Mouse (Mus musculus): ENCODE data around the gene Padi3. TPM values are rescaled to one million over a fixed set of nuclear protein-coding genes. Genes with fewer than 3 reads are reported as not detected.

The Padi3 gene
- total and polyA plus RNA-seq, 3 experiments = 73.1 to 106 TPM; not detected in 1

GRCm38 (mm10) chr4:140776623-140777022, 33.8 kb downstream of the Padi3 start:
- no peak overlapping the region for H3K4me3 ChIP-seq (ENCODE audit: control insufficient read depth in 1 of 2, insufficient read depth in 1 of 2, low read depth in 2 of 2, low read length in 2 of 2)
- no peaks in the 10 kb centered on the region for H3K36me3 ChIP-seq (ENCODE audit: control insufficient read depth in 1 of 2, insufficient read depth in 2 of 2, low read length in 2 of 2)
- H3K27ac ChIP-seq (ENCODE audit: control insufficient read depth, low read depth, low read length) = no peak overlapping the region
- TF ChIP-seq MAZ (IDR thresholded peaks at IDR 0.05; ENCODE audit: low read depth, low read length) (no peak), USF1 (IDR thresholded peaks at IDR 0.05; ENCODE audit: low read depth, low read length) (no peak), MEF2A (IDR thresholded peaks at IDR 0.05; ENCODE audit: extremely low read depth, insufficient replicate concordance, low read depth, low read length, poor library complexity, severe bottlenecking) (no peak), GABPA (IDR thresholded peaks at IDR 0.05; ENCODE audit: low read depth, low read length) (no peak)
- no peaks in the 10 kb centered on the region for H3K79me2 ChIP-seq (ENCODE audit: control insufficient read depth, insufficient read depth, low read length, poor library complexity)
- H3K9me3 ChIP-seq (replicated peaks; ENCODE audit: insufficient read depth, low read length) = no peaks in the 10 kb centered on the region
- no peaks in the 10 kb centered on the region for H3K4me1 ChIP-seq (ENCODE audit: control insufficient read depth in 1 of 2, insufficient read depth in 2 of 2, low read length in 2 of 2)
- no peak for DNase-seq (ENCODE audit: low read depth, low spot score)
- H3K9ac ChIP-seq (ENCODE audit: control insufficient read depth, low read depth, low read length, poor library complexity, severe bottlenecking) = no peak overlapping the region
- no peaks in the 10 kb centered on the region for H3K27me3 ChIP-seq (ENCODE audit: control insufficient read depth in 1 of 2, insufficient read depth in 2 of 2, low read length in 2 of 2)

- Histone ChIP-seq H3K9ac (ENCODE audit: control insufficient read depth, low read depth, low read length, poor library complexity, severe bottlenecking) (no peak overlapping the region), H3K9me3 (replicated peaks; ENCODE audit: insufficient read depth, low read length) (no peaks in the 10 kb centered on the region), H3K27me3 (ENCODE audit: control insufficient read depth in 1 of 2, insufficient read depth in 2 of 2, low read length in 2 of 2) (no peaks in the 10 kb centered on the region), H3K27ac (ENCODE audit: control insufficient read depth, low read depth, low read length) (no peak overlapping the region), H3K4me3 (ENCODE audit: control insufficient read depth in 1 of 2, insufficient read depth in 1 of 2, low read depth in 2 of 2, low read length in 2 of 2) (no peak overlapping the region), H3K4me1 (ENCODE audit: control insufficient read depth in 1 of 2, insufficient read depth in 2 of 2, low read length in 2 of 2) (peaks cover 0 to 4% of the 10 kb centered on the region in 2 experiments; a peak in 1 of 4 replicates), H3K36me3 (ENCODE audit: control insufficient read depth in 1 of 2, insufficient read depth in 2 of 2, low read length in 2 of 2) (no peaks in the 10 kb centered on the region), H3K79me2 (ENCODE audit: control insufficient read depth, insufficient read depth, low read length, poor library complexity) (no peaks in the 10 kb centered on the region)
- TF ChIP-seq CTCF (IDR thresholded peaks at IDR 0.05 in 2 of 3, conservative IDR thresholded peaks at IDR 0.05 in 1 of 3; ENCODE audit: control insufficient read depth in 1 of 3, insufficient read depth in 1 of 3, low read depth in 2 of 3, low read length in 3 of 3, poor library complexity in 1 of 3, severe bottlenecking in 1 of 3) (no peak), CHD1 (IDR thresholded peaks at IDR 0.05; ENCODE audit: low read depth, low read length) (no peak), CHD2 (IDR thresholded peaks at IDR 0.05; ENCODE audit: low read length) (no peak), ETS1 (IDR thresholded peaks at IDR 0.05; ENCODE audit: low read depth, low read length) (no peak), NELFE (IDR thresholded peaks at IDR 0.05; ENCODE audit: low read depth, low read length) (no peak)
- no peak for DNase-seq (ENCODE audit: low read depth, low spot score)
Observed at GRCm38 (mm10) chr4:140775876-140776275, 34.6 kb downstream of the Padi3 start.

- H3K27ac ChIP-seq (ENCODE audit: control insufficient read depth, low read depth, low read length) = no peak overlapping the region
- H3K79me2 ChIP-seq (ENCODE audit: control insufficient read depth, insufficient read depth, low read length, poor library complexity) = no peaks in the 10 kb centered on the region
- DNase-seq (ENCODE audit: low read depth, low spot score) = no peak
- no peak overlapping the region for H3K9ac ChIP-seq (ENCODE audit: control insufficient read depth, low read depth, low read length, poor library complexity, severe bottlenecking)
- H3K27me3 ChIP-seq (ENCODE audit: control insufficient read depth in 1 of 2, insufficient read depth in 2 of 2, low read length in 2 of 2) = no peaks in the 10 kb centered on the region
- no peak overlapping the region for H3K4me3 ChIP-seq (ENCODE audit: control insufficient read depth in 1 of 2, insufficient read depth in 1 of 2, low read depth in 2 of 2, low read length in 2 of 2)
- H3K9me3 ChIP-seq (replicated peaks; ENCODE audit: insufficient read depth, low read length) = no peaks in the 10 kb centered on the region
- H3K4me1 ChIP-seq (ENCODE audit: control insufficient read depth in 1 of 2, insufficient read depth in 2 of 2, low read length in 2 of 2) = peaks cover 0 to 4% of the 10 kb centered on the region in 2 experiments; a peak in 1 of 4 replicates
- no peaks in the 10 kb centered on the region for H3K36me3 ChIP-seq (ENCODE audit: control insufficient read depth in 1 of 2, insufficient read depth in 2 of 2, low read length in 2 of 2)
- TF ChIP-seq MAX (IDR thresholded peaks at IDR 0.05; ENCODE audit: low read length) (no peak), MYB (IDR thresholded peaks at IDR 0.05; ENCODE audit: low read depth, low read length) (no peak), POLR2A (IDR thresholded peaks at IDR 0.05; ENCODE audit: control insufficient read depth in 1 of 2, insufficient read depth in 1 of 2, low read depth in 1 of 2, low read length in 2 of 2, poor library complexity in 1 of 2) (no peak), TAL1 (IDR thresholded peaks at IDR 0.05; ENCODE audit: low read length) (no peak), ELF1 (IDR thresholded peaks at IDR 0.05; ENCODE audit: low read depth, low read length) (no peak), USF1 (IDR thresholded peaks at IDR 0.05; ENCODE audit: low read depth, low read length) (no peak)
Observed at GRCm38 (mm10) chr4:140774893-140775292, 35.6 kb downstream of the Padi3 start.

Measured in MEL (cell line).